Mouse (Mus musculus): ENCODE data around the gene Ccdc153.

The Ccdc153 gene

GRCm38 (mm10) chr9:44240911-44241310 is 435 bp downstream of the Ccdc153 start:
- no peak for DNase-seq (ENCODE audit: low read depth)

DNA sequence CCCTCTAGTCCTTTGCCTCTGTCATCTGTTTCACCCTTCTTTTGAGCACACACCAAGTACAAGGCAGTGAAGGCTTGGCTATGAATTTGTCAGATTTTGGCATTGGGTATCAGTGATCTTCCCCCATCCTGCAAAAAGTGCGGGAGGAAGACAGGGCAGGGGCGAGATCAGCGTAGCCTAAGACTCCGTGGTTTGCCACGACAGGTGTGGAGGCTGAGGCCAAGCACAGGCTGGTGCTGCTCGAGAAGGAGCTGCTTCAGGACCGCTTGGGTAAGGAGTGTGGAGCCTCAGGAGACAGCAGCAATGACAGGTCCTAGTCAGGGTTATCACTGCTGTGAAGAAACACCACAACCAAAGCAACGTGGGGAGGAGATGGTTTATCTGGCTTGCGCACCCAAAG is 942 bp downstream of the Ccdc153 start:
- DNase-seq (ENCODE audit: low read depth): no peak

GRCm38 (mm10) chr9:44243621-44244020 is 3.1 kb downstream of the Ccdc153 start:
- no peak for DNase-seq (ENCODE audit: low read depth)

- DNase-seq (ENCODE audit: low read depth): no peak
These were observed 7.4 kb downstream of the Ccdc153 start for GRCm38 (mm10) chr9:44247907-44248306.

- DNase-seq (ENCODE audit: low read depth): no peak
These were observed 9.0 kb downstream of the Ccdc153 start for GRCm38 (mm10) chr9:44249181-44250146.

DNA sequence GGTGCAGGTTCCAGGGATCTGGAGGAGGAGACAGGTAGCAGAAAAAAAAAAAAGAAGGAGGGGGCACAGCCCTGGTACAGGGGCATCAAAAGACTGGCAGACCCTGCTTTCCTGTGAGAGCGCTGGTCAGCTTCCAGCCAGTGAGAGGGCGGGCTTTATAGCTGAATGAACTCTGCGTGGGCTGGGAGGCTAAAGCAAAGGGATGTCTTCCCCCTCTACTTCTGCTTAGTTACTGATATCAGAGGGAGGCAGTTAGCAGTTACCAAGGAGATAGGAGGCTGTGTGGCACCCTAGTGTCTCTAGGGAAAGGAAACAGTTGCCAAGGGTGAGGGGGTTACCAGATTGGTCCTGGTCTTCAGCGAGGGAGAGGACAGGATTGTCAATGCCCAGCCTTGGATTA is 10.0 kb downstream of the Ccdc153 start:
- no peak for DNase-seq (ENCODE audit: low read depth)

DNA sequence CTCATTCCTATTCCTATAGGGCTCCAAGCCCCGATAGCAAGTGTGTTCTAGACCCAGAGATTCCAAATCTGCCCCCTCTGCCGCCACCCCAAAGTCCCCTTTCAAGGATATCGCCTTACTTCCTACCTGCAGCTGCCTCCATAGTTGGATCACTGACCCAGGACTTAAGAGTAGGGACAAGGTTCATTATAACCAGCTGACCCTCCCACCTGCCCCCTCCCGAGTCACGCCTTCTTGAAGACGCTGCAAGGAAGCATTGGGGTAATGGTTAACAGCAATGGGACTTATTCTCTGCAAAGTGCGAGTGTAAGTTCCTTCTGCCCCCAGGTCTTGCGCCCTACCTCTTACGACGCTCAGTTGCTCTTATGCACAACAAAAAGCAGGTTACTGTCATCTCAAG is 10.8 kb downstream of the Ccdc153 start, which contains the start of gene Pdzd3:
TSS of gene Pdzd3 (minus strand) at position 158 of the 400 bp plus-strand sequence.
- DNase-seq (ENCODE audit: low read depth): no peak

DNA sequence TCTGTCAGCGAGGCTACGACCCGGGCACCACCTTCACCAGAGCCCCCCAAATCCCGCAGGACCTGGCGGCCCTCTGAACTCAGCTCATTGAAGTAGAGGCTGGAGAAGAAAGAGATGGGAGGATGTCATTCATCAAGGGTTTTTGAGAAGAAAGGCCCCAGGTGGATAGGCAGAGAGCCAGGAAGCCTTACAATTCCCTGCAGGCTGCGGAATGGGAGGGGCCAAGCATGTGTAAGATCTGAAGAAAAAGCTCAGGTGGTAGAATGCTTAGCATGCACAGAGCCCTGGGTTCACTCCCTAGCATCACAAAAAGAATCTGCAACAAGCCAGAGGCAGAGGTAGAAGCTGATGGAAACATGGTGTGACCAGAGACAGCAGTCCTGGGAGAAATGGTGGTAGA is 13.0 kb downstream of the Ccdc153 start:
- DNase-seq (ENCODE audit: low read depth): no peak

DNA sequence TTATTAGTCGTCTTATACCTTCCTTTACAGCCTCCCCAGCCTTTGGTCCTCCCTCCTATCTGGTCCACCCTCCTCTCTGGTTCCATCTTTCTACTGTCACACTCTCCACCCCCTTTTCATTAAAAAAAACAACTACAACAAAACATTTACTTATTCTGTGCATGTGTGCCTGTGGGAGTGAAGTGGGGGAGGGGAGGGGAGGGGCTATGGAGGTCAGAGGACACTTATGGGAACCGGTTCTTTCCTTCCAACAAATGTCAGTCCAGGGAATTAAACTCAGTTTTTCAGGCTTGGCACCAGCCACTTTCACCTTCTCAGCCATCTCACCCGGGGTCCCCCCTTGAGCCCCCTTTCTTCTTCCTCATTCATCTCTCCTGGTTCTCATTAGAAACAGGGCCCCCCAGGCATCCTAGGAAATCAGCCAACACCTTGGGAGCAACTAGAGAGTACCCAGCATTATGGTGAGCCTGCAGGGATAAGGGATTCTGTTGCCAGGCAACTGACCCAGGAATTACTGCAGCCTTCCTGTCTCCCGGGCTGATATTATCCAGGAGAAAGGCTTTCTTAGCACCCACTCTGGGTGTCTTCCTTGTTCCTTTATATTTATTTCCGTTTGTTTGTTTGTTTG is 14.1 kb downstream of the Ccdc153 start:
- no peak for DNase-seq (ENCODE audit: low read depth)

DNA sequence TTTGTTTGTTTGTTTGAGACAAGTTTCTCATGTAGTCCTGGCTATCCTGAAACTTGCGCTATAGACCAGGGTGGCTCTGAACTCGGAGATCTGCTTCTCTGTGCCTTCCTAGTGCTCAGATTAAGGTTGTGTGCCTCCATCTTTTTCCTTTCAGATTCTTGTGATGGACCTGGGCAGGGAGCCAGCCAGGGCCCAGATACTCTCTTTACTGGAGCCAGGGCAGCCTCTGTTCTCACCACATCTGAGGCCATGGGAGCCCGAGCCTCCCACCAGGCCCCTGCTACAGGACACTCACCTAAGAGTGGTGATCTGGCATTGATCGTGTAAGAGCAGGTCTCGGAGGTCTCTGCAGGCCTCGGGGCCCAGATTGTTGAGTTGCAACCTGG is 14.7 kb downstream of the Ccdc153 start:
- no peak for DNase-seq (ENCODE audit: low read depth)

DNA sequence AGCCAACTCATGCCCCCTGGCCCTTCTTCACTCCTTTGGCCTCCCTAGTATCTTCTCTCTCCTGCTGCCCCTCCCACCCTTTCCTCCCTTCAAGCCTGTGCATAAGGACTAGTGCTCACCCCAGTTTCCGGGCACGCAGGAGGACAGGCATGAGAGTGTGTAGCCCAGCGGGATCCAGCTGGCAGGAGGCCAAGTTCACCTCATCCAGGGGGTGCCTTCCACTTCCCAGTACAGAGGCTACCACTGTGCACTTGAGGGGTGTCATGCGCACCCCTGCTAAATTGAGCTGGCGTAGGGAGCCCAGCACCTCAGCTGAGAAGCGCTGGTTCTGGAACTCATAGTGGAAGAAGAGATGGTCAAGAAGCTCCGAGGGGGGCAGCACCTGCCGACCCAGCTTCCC is 15.7 kb downstream of the Ccdc153 start:
- DNase-seq (ENCODE audit: low read depth): no peak

GRCm38 (mm10) chr9:44259014-44259413 is 18.5 kb downstream of the Ccdc153 start:
- no peak for DNase-seq (ENCODE audit: low read depth)

- no peak for DNase-seq (ENCODE audit: low read depth)
These were observed 20.9 kb downstream of the Ccdc153 start for GRCm38 (mm10) chr9:44261388-44261787.

DNA sequence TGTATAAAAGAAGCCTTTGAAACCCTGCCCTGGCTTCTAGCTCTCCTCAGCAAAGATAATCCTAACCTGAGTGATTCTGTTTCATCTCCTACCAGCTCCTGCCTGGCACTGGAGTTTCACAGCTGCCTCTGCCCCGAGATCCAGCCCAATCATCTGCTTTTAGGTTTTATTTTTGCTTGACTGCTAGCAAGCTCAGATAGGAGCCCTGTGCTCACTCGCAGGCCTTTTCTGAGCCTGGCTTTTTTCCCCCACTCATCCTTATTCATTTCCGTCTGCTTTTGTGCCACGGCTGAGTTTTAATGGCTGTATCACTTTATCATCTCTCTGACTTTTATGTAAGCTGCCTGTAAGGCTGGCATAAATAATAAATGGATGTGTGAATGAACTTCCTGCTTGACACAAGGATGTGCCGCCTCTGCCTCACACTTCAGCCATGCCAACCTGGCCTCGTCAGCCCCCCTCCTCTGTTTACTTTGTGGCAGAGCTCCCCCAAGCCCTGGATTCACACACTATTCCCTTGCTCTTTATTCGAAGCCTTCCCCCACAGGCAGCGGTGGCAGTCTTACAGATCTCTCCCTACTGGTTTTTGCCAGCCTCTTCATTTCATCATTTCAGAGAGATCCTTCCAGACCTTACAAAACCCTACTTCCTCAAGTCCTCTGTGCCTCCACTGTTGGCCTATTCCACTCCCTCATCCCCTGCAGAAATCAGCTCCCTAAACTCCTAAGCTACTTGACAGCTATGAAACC is 26.2 kb downstream of the Ccdc153 start:
- no peak for DNase-seq (ENCODE audit: low read depth)

DNA sequence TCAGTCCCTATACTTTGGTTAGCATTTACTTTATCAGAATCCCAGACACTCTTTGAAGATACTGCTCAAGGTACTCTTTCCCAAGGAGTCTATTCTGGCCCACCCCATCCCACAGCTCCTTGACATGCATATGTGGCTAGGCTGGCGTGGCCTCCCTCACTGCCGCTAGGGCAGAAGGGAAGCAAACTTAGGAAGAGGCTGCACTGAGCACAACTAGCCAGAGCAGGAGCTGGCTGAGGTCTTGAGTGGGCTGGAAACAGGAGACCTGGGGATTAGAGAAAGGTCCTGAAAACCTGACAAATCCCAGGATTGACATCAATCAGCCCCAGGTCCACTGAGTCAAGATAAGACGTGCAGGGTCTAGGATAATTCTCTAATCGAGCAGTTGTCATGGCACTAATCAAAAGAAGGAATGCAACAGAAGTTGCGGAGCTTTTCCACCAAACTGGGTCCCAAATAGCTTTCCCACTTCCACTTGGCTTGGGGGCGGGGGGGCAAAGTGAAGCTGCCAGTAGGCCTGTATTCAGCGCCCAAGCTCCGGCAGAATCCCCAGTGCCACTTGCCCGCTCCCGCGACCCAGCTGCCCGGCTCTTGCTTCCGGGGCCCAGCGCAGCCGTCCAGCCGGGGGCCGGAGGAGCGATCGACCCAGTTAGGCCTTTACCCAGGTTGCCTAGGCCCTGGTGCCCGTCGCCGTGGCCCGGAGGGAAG is 27.0 kb downstream of the Ccdc153 start:
- no peak for DNase-seq (ENCODE audit: low read depth)

DNA sequence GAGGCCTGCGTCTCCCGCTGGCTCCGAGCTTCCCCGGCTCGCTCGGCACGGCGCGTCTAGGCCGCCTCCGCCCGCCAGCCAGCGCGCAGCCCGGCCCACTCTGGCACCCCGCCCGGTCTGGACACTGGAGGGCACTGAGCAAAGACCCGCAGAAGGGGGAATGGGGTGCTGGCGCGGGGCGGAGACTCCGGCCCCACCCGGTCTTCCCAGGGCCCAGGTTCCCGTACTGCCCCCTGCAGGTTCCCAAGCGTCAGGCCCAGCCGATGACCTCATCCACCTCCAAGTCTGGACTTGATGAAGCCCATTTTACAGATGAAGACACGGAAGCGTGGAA is 27.5 kb downstream of the Ccdc153 start:
- DNase-seq (ENCODE audit: low read depth): peak; percentile 80

- peak; percentile 53 for DNase-seq (ENCODE audit: low read depth)
These were observed 28.0 kb downstream of the Ccdc153 start, which contains the start of gene Nlrx1 for GRCm38 (mm10) chr9:44268432-44268831. Nlrx1 (minus strand) TSS chr9:44268599.

GRCm38 (mm10) chr9:44269077-44269476 is 28.6 kb downstream of the Ccdc153 start:
- DNase-seq (ENCODE audit: low read depth): peak; percentile 48

DNA sequence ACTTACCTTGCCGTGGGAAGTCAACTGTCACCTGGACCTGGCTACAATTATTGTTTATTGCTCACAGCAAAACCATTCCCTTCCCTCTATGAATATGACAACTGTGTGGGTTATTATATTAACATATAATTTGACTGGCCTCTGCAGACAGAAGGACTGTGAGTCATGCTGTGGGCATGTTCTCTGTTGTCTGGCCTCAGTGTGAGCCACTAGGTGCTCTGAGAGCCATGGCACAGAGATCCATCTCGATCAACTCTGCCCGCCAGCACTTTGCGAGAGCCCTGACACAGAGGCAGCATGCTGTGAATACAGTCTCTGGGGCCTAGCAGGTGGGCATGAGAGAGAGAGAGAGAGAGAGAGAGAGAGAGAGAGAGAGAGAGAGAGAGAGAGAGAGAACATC is 29.5 kb downstream of the Ccdc153 start:
- DNase-seq (ENCODE audit: low read depth): no peak

- DNase-seq (ENCODE audit: low read depth): no peak
These were observed 42.7 kb downstream of the Ccdc153 start for GRCm38 (mm10) chr9:44283183-44283582.

GRCm38 (mm10) chr9:44286256-44286850 is 45.9 kb downstream of the Ccdc153 start:
- peak; percentile 48 for DNase-seq (ENCODE audit: low read depth)

GRCm38 (mm10) chr9:44287003-44287400 is 46.5 kb downstream of the Ccdc153 start:
- no peak for DNase-seq (ENCODE audit: low read depth)

All from c-Kit-positive CD71-positive TER-119-negative erythroid progenitor cells, embryonic 14.5 days (primary cell).